Mouse (Mus musculus) intestine, embryonic 14.5 days (tissue): Measurements from ENCODE around the gene Rundc1. TPM values are rescaled to one million over a fixed set of nuclear protein-coding genes. Genes with fewer than 3 reads are reported as not detected.
"Not testable (repeated sequence)": the region's sequence is repeated elsewhere in the genome, so short reads cannot be mapped to it uniquely, and the experiment has no call there.

ENCODE experiments used
- ATAC-seq: fragments of 200-750 bp; cut with Nextera tagmentation; replicated peaks from 2 replicates; pipeline ENCODE4 v1.8.0; 2017; ENCODE audit warnings: low read depth, moderate number of reproducible peaks, moderate TSS enrichment, moderate library complexity; ENCODE audit not compliant: low FRiP score, low TSS enrichment
- DNase-seq: peaks from one replicate; pipeline ENCODE4 v3.0.0-alpha.2; 2018; ENCODE audit warnings: low spot score
- H3K27ac ChIP-seq: fragments of 300-500 bp; sonication (generic); 2 replicates; pipeline ENCODE4 v1.5.1; 2014; ENCODE audit warnings: low read depth, mild to moderate bottlenecking, control low read depth
- H3K27me3 ChIP-seq: fragments of 300-500 bp; sonication (generic); replicated peaks from 2 replicates; pipeline ENCODE4 v1.6.1; 2014; ENCODE audit warnings: low read length, control low read depth; ENCODE audit not compliant: control insufficient read depth, insufficient read depth
- H3K36me3 ChIP-seq: fragments of 300-500 bp; sonication (generic); 2 replicates; pipeline ENCODE4 v1.6.1; 2014; ENCODE audit warnings: low read length, control low read depth; ENCODE audit not compliant: control insufficient read depth, insufficient read depth
- H3K4me1 ChIP-seq: fragments of 300-500 bp; sonication (generic); replicated peaks from 2 replicates; pipeline ENCODE4 v1.6.1; 2014; ENCODE audit warnings: low read length, control low read depth, mixed read lengths; ENCODE audit not compliant: control insufficient read depth, insufficient read depth
- H3K4me2 ChIP-seq: fragments of 300-500 bp; sonication (generic); 2 replicates; pipeline ENCODE4 v1.6.1; 2014; ENCODE audit warnings: low read length
- H3K4me3 ChIP-seq: fragments of 300-500 bp; sonication (generic); 2 replicates; pipeline ENCODE4 v1.5.1; 2014; ENCODE audit warnings: low read depth, low read length, control low read depth, mixed read lengths
- H3K9ac ChIP-seq: fragments of 300-500 bp; sonication (generic); 2 replicates; pipeline ENCODE4 v1.6.1; 2014; ENCODE audit warnings: mild to moderate bottlenecking, low read length
- H3K9me3 ChIP-seq: fragments of 300-500 bp; sonication (generic); 2 replicates; pipeline ENCODE4 v1.6.1; 2016; ENCODE audit warnings: low read length, control low read depth; ENCODE audit not compliant: control insufficient read depth
- WGBS: fragments of 180-500 bp; shearing (Covaris S2); extraction: QIAGEN DNeasy Blood & Tissue Kit; methylation state at CpG from one replicate; pipeline ENCODE4 v1.1.7; 2014; 5-methylcytosine and 5-hydroxymethylcytosine counted together
- polyA plus RNA-seq: library from polyadenylated mRNA; unstranded; fragments of >200 nt; fragmentation: Nextera tagmentation; extraction: Ambion mirVana; gene quantifications from 2 replicates; pipeline ENCODE4 v1.2.1, GENCODE M21; 2014

Rundc1 gene
- polyA plus RNA-seq, 1 experiment from 2014 or later = 14.5 TPM

DNA sequence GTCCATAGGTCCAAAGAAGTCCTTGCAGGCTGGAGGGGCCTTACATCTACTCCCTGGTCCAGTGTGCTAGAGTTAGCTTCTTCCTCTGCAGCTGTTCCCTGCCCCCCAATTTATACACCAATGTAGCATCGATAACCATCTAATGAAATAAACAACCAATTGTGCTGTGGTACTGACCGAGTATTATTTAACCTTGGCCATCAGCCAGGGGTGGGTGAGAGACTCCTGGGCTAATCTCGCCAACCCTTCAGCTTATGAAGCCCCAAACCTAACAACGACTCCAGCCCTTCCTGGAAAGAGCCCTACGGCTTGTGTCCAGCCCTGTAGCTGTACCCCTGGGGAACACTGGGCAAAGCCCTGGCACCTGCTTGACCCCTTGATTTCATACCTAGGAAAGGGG lies 49.4 kb downstream of the Rundc1 start:
- no peak for ATAC-seq
- H3K4me2 ChIP-seq = no peak overlapping the region
- no peaks in the 10 kb centered on the region for H3K36me3 ChIP-seq
- H3K27me3 ChIP-seq = no peaks in the 10 kb centered on the region
- H3K4me3 ChIP-seq = no peak overlapping the region
- H3K9me3 ChIP-seq = no peaks in the 10 kb centered on the region
- H3K27ac ChIP-seq = no peak overlapping the region
- DNase-seq = no peak
- no peak overlapping the region for H3K9ac ChIP-seq
- 69% methylated on average over 5 of the region's 5 CpGs for WGBS
- H3K4me1 ChIP-seq = no peaks in the 10 kb centered on the region

DNA sequence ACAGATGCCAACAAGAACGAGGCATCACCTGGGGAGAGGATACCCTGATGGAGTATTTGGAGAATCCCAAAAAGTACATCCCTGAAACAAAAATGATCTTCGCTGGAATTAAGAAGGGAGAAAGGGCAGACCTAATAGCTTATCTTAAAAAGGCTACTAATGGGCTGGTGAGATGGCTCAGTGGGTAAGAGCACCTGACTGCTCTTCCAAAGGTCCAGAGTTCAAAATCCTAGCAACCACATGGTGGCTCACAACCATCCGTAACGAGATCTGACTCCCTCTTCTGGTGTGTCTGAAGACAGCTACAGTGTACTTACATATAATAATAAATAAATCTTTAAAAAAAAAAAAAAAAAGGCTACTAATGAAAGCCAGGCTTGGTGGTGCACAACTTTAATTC lies 51.5 kb downstream of the Rundc1 start:
- not testable (repeated sequence) for H3K27me3 ChIP-seq, DNase-seq, H3K4me3 ChIP-seq, ATAC-seq, H3K36me3 ChIP-seq, H3K27ac ChIP-seq, H3K4me2 ChIP-seq, H3K9me3 ChIP-seq, H3K4me1 ChIP-seq, H3K9ac ChIP-seq
- 86% methylated on average over 4 of the region's 4 CpGs for WGBS

DNA sequence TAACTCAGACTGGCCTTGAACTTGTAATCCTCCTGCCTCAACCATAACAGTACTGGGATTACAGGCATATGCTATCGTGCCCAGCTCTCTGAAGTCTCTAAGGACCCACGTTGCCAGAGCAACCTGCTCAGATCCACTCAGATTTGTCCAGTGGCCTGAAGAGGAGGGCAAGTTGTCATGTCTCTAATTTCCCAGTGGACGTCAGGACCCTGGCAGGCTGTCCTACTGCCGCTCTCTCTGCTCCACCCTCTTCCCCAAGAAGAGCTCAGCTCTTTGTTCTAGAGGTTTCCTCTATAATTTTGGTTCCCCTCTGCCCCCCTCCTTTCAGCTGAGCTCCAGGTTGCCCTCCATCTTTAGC lies 52.3 kb downstream of the Rundc1 start:
- 59% methylated on average over 4 of the region's 4 CpGs for WGBS
- Histone ChIP-seq H3K4me1 (peaks cover 5% of the 10 kb centered on the region; the same call in 1 of the 2 replicates), H3K27ac (no peak overlapping the region)

DNA sequence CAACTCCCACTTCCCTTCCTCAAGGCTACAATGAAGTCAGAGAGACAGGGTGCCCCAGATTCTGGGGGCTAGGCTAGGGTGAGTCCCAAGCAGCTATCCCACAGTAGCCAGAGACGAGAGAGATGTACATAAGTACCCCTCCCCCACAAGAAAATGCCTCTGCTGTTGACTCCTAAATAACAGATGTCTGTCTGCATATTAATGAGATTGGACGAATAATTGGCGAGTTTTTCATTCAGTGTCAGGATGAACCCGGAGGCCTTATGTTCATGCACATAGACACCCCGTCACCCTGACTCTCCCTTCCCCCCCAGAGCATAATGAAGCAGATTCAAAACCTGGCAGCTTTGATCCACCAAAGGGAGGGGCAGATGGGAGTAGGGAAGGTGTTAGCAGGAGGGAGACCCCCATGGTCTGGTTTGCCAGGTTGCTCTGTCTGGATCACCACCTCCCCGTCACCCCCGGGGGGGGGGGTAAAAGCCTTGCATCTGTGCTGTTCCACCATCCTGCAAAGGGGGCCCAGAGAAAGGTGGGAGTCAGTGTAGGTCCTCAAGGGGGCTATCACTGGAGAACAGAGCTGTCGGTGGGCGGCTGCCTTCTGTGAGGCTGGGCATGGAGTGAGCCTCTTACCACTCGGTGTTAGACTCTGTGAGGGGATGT lies 52.8 kb downstream of the Rundc1 start:
- Histone ChIP-seq H3K27ac (no peak overlapping the region), H3K4me1 (peaks cover 5% of the 10 kb centered on the region; the same call in 1 of the 2 replicates), H3K36me3 (no peaks in the 10 kb centered on the region), H3K9ac (no peak overlapping the region), H3K4me2 (no peak overlapping the region), H3K27me3 (no peaks in the 10 kb centered on the region), H3K4me3 (no peak overlapping the region), H3K9me3 (no peaks in the 10 kb centered on the region)
- 67% methylated on average over 10 of the region's 10 CpGs for WGBS
- no peak for DNase-seq
- 0 out of 2 replicates have a peak, but pooled peaks have one; percentile 26 for ATAC-seq

More for the DNA sequence above, 52.3 kb downstream of the Rundc1 start:
- no peaks in the 10 kb centered on the region for H3K27me3 ChIP-seq
- no peak for DNase-seq
- H3K4me2 ChIP-seq = no peak overlapping the region
- H3K9me3 ChIP-seq = no peaks in the 10 kb centered on the region
- H3K4me3 ChIP-seq = no peak overlapping the region
- no peaks in the 10 kb centered on the region for H3K36me3 ChIP-seq
- H3K9ac ChIP-seq = no peak overlapping the region
- no peak for ATAC-seq

DNA sequence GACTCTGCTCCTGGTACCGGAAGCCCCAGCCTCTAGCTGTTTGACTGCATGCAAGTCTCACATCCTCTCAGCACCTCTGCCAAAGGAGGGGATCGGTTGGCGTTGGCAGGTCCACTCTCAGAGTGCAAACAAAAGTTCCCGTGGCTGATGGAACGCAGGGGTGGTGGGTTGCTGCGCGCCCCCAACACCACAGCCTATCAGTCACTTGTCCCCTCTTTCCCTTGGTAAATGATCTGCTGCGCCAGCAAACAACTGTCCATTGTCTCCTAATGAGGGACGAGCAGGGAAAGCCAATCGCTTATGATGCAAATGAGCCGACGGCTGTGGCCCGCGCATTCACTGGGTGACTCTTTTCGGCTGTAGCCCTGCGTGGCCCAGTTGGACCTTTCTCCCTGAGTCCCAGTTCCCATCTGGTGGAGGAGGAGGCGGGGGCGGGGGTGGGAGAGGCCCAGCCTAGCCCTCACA lies 54.3 kb downstream of the Rundc1 start:
- no peak overlapping the region for H3K4me3 ChIP-seq
- no peaks in the 10 kb centered on the region for H3K9me3 ChIP-seq
- no peaks in the 10 kb centered on the region for H3K27me3 ChIP-seq
- no peak overlapping the region for H3K9ac ChIP-seq
- WGBS = 14% methylated on average over 18 of the region's 18 CpGs
- no peaks in the 10 kb centered on the region for H3K36me3 ChIP-seq
- DNase-seq (no peak), ATAC-seq (no peak)
- peak overlapping the region; percentile 18 for H3K4me2 ChIP-seq
- peaks cover 5% of the 10 kb centered on the region; the same call in 1 of the 2 replicates for H3K4me1 ChIP-seq
- H3K27ac ChIP-seq = no peak overlapping the region

DNA sequence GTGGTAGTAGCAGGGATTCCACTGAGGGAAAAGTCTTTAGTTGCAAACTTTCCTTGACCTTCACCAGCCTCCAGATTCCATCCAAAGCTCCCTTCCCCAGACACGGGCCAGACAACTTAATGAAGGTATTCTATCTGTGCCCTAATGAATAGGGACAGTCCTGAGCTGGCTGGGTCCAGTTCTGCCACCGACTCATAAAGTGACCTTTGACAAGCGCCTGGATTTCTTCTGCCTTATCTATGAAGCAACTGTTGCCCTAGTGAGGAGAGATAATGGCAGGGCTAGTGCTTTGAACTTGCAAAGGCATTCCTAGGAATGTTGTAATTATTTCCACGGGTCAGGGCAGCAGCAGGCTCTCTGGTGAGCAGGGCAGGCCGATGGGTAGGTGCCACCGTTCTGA lies 56.0 kb downstream of the Rundc1 start:
- Histone ChIP-seq H3K4me3 (no peak overlapping the region), H3K27ac (no peak overlapping the region; the same call in 1 of the 2 replicates), H3K9me3 (no peaks in the 10 kb centered on the region), H3K4me1 (peaks cover 5% of the 10 kb centered on the region; the same call in 1 of the 2 replicates), H3K9ac (no peak overlapping the region), H3K27me3 (no peaks in the 10 kb centered on the region), H3K36me3 (no peaks in the 10 kb centered on the region), H3K4me2 (no peak overlapping the region)
- WGBS = 13% methylated on average over 6 of the region's 6 CpGs
- DNase-seq (no peak), ATAC-seq (no peak)

DNA sequence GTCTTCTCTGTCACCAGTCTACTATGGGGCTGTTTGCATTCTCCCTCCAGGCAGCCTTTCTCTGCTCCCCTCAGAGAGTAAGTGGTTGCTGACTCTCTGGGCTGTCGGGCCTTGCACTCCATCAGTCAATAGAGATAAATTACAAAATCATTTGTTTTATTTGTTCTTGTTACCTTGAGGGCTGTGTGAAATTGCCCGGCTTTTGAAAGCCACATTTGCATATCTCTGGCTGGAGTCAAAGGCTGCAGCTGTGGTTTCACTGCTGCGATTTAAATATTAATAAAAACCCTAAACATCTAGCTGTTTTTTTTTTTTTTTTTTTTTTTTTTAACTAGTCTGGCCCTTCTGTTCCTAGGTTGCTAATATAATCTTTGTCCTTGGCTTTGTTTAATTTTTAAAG lies 58.9 kb downstream of the Rundc1 start:
- H3K9ac ChIP-seq = no peak overlapping the region
- H3K4me1 ChIP-seq = peaks cover 5% of the 10 kb centered on the region; the same call in 1 of the 2 replicates
- H3K27ac ChIP-seq = no peak overlapping the region; the same call in 1 of the 2 replicates
- ATAC-seq (no peak), DNase-seq (no peak)
- WGBS = 29% methylated on average over 3 of the region's 3 CpGs
- H3K4me3 ChIP-seq = no peak overlapping the region
- H3K9me3 ChIP-seq = no peaks in the 10 kb centered on the region
- H3K4me2 ChIP-seq = no peak overlapping the region
- H3K27me3 ChIP-seq = no peaks in the 10 kb centered on the region
- H3K36me3 ChIP-seq = peaks cover 21% of the 10 kb centered on the region

DNA sequence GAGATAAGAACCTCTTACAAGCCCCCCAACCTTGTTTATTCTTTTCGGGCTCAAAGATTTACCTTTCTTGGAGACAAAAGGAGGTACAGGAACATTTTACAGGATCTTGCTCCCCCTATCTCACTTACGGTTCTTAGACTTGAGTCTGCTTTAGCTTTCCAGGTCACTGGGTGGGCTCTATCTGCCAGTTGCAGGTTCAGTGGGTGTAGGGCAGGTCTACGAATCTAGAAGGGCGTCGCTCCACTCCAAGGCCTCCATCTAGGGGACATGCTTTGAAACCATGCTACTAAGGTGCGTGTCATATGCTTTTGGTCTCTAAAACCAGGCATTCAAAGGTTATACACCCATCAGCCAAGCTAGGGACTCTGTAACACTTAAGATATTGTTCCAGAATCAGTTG lies 59.4 kb downstream of the Rundc1 start:
- WGBS = 57% methylated on average over 6 of the region's 6 CpGs
- Histone ChIP-seq H3K27me3 (no peaks in the 10 kb centered on the region), H3K4me1 (peaks cover 5% of the 10 kb centered on the region; the same call in 1 of the 2 replicates), H3K36me3 (peaks cover 26% of the 10 kb centered on the region), H3K4me3 (no peak overlapping the region), H3K4me2 (no peak overlapping the region), H3K9me3 (no peaks in the 10 kb centered on the region), H3K27ac (no peak overlapping the region; the same call in 1 of the 2 replicates), H3K9ac (no peak overlapping the region)
- ATAC-seq (no peak), DNase-seq (no peak)

DNA sequence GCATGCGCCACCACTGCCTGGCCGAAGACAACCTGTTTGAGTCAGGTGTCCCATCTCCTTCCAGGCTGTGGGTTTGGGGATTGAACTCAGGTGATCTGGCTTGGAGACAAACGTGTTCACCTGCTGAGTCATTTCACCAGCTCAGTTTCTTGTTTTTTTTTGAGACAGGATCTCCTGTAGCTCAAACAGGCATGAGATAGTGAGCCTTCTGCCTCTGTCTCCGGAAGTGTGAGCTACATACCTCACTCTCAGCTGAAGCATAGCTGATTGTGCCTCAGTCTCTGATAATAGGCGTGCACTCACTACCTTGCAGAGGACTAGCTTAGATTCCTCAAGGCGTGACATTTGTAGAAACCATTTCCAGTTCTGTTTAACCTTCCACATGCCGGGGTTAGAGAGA lies 59.9 kb downstream of the Rundc1 start:
- H3K27ac ChIP-seq = no peak overlapping the region
- WGBS = 77% methylated on average over 7 of the region's 7 CpGs
- ATAC-seq = no peak

More for the DNA sequence above, 59.9 kb downstream of the Rundc1 start:
- peaks cover 5% of the 10 kb centered on the region; the same call in 1 of the 2 replicates for H3K4me1 ChIP-seq
- H3K4me3 ChIP-seq = no peak overlapping the region
- H3K36me3 ChIP-seq = peaks cover 31% of the 10 kb centered on the region
- H3K9ac ChIP-seq = no peak overlapping the region
- no peaks in the 10 kb centered on the region for H3K27me3 ChIP-seq
- H3K9me3 ChIP-seq = no peaks in the 10 kb centered on the region
- no peak for DNase-seq
- no peak overlapping the region for H3K4me2 ChIP-seq
